Mouse (Mus musculus) central nervous system, embryonic 14 days (tissue): ENCODE measurements around the gene Mvb12b. TPM values are rescaled to one million over a fixed set of nuclear protein-coding genes. Genes with fewer than 3 reads are reported as not detected.

ENCODE experiments used
- polyA plus RNA-seq: library from polyadenylated mRNA; depleted of rRNA; stranded (reverse); fragments of >200 nt; gene quantifications from 2 replicates; pipeline ENCODE4 v1.2.3, GENCODE M21; 2012; rRNA removed

Mvb12b gene
- 81.9 and 93.4 TPM in 2 replicates for polyA plus RNA-seq

GRCm38 (mm10) chr2:33887328-33888099, at the start of gene Mvb12b:
Gene Mvb12b (minus strand): TSS chr2:33887946.

Other genes starting within 250 kb of the Mvb12b start
- gene Lmx1b, start 247.4 kb downstream of the Mvb12b start, polyA plus RNA-seq, result 8.3 and 10.8 TPM in 2 replicates